Mouse (Mus musculus) CD4-positive helper T cell, adult 2 months (primary cell): ENCODE measurements at regions not wholly inside any gene's neighbourhood (a gene's known extent, or its start where the extent isn't known, plus 50 kb on each side); places are given as distances from the start of the nearest gene placed in this dataset.
A peak's percentile ranks its signal among the peaks of the same experiment; 100 is the strongest.

Experiments
- DNase-seq: peaks from one replicate; pipeline ENCODE4 v3.0.0-alpha.2; 2012; ENCODE audit warnings: low read depth, missing footprints, low spot score

DNA sequence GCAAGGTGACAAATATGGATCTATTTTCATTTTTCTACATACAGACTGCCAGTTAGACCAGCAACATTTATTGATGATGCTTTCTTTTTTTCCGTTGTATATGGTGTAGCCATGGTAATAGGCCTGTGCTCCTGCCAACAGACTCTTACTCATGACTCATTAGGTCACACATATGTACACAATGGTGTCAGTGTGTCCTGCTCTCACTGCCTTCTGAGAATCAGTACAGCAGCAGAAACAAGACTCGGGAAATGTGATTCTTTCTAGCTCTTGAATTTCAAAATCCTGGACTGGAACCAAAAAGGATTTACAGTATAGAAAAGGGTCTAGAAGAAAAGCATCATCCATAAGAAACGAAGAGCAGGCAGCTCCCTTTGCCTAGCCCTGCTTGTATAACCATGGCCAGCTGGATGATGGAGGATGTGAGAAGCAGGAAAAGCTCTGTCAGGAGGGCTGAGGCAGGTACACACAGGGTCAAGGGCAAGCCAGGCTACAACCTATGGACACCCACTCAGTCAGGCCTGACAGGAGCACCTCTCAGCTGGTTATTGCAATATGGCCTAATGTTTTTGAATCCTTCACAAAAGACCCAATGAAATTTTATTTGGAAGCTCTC, 132.2 kb downstream of the Tmem17 start:
- no peak for DNase-seq

DNA sequence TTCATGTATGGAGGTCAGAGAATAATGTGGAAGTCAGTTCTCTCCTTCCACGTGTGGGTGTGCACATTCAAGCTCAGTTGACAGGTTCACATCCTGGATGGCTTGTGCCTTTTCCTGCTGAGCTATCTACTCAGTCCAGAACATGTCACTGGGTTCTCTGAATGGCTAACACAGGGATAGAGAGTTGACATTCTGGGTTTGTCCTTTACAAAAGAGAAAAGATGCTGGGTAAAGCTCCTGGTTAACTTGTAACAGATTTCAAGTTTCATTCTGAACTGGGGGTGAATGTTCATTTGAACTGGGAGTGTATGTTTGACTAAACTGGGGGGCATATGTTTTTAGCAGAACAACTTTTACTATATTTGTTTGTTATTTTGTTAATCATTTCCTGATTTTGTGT, 133.0 kb downstream of the Tmem17 start:
- DNase-seq: no peak

DNA sequence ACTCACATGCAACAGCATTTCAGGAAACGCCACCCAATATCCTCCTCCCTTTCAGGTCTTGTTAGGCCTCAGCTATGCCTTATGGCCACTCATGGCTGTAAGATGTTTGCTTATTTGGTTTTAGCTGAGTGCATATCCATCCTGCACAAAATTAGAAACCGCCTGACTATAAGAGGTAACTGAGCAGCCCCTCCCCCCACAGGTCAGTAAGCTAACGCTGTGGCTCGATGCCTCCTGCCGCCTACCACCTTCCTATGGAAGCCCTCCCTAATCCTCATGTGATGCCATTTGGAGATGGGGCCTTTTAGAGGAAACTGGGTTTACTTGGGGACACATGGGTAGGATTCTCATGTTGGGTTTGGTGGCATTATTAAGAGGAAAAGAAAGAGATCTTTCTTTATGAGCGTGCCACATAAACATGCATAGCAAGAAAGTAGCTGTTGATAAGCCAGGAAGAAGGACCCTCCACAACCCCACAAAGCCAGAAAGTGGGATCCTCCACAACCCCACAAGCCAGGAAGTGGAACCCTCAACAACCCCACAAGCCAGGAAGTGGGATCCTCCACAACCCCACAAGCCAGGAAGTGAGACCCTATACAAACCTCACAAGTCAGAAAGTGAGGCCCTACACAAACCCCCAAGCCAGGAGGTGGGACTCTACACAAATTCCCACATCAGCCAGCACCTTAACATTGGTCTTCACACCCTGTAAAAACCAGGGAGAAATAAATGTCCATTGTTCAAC, 134.5 kb downstream of the Tmem17 start:
- DNase-seq: no peak

- no peak for DNase-seq
Observed at GRCm38 (mm10) chr11:22648275-22648674, 136.4 kb downstream of the Tmem17 start.

DNA sequence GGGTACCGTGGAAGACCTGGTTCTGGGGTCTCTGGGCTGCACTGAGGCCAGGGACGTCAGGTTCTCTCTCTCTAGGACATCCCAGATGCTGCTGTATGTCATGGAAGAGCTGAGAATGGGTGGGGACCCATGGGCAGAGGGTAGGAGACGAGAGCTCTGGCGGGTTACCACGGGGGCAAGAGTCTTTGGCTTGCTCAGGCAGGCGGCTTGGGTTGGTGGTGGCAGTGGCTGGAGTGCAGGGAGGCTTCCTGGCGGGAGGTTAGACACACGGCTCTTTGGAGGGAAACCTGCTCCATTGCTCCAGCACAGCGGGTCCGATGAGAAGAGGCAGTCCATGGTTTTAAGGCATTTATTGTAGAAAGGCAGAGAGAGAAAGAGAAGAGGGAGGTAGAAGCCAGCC, 138.9 kb downstream of the Tmem17 start:
- no peak for DNase-seq

DNA sequence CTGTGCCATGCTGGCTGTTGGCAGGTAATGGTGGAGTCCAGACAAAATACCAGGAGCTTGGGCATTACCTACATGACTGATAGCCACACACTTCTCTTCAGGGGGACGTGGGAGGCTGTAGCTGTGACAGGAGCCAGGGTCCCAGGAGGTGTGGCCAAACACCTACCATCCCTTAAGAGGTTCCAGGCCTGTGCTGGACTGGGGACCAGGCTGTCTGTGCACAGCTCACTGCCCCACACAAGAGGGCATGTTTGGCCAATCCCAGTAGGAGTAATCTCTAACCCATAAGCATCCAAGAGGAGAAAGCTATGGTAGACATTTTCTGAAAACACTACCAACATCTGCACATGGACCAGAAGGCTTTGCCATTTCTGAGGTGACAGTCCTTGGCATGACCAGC, 139.4 kb downstream of the Tmem17 start:
- no peak for DNase-seq

DNA sequence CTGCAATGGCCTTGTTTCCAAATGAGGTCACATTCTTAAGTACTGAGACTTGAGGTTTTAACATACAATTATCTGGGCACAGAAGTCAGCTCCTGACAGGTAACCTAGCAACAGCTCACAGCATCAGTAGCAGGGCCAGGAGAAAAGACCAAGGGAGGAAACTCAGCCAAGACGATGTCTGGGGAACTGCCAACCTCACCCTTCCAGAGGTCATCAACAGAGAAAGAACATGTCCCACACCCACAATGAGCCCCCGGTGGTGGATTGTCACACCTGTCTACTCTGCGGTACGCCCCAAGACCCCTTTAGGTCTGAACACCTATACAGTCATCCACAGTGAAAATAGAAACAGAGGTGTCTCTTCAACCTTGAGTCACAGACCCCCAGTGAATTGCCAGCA, 140.0 kb downstream of the Tmem17 start:
- DNase-seq: no peak

- DNase-seq: no peak
Observed at GRCm38 (mm10) chr11:22652931-22653330, 141.0 kb downstream of the Tmem17 start.

DNA sequence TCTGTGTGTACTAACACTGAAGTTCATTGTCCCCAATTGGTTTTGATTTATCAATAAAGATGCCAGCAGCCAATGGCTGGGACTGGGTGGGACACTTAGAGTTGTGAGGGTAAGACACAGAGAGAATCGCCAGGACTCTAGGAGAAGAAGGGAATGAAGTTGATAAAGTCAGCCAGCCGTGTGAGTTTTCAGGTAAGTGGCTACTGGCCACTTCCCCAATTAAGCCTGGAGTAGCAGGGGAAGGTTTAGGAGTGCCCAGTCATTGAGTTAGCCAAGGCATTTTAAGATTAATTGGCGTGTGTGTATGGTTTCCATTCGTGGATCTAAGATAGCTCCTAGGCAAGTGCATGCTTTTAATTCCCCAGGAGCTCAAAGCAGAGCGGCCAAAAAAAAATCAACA, 141.5 kb downstream of the Tmem17 start:
- DNase-seq: no peak

GRCm38 (mm10) chr11:22657635-22658034, 145.7 kb downstream of the Tmem17 start:
- DNase-seq: no peak

- DNase-seq: no peak
Observed at GRCm38 (mm10) chr11:22661072-22661471, 149.2 kb downstream of the Tmem17 start.

GRCm38 (mm10) chr11:22661713-22662551, 150.0 kb downstream of the Tmem17 start:
- no peak for DNase-seq

- peak; percentile 40 for DNase-seq
Observed at GRCm38 (mm10) chr11:22665978-22666377, 154.1 kb downstream of the Tmem17 start.

DNA sequence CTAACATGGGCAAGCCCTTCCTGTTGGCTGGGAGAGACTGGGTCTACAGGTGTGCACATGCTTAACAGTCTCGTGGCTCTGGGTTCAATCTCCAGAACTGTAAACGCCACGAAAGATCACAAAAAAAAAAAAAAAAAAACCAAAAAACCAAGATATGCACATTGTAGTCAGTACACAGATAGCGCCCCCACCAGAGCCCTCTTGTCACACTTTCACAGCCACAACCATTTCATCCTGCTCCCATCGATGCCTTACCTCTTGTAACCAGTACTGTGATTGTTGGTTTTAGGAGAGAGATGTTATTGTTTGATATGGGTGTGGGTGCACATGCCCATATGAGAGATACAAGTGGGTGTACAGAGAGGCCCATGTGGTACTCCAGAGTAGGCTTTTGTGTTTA, 154.5 kb downstream of the Tmem17 start:
- no peak for DNase-seq

GRCm38 (mm10) chr11:22668220-22668619, 156.3 kb downstream of the Tmem17 start:
- DNase-seq: no peak

GRCm38 (mm10) chr11:22669267-22669666, 157.4 kb downstream of the Tmem17 start:
- DNase-seq: no peak

GRCm38 (mm10) chr11:22671791-22672490, 160.1 kb downstream of the Tmem17 start:
- no peak for DNase-seq

GRCm38 (mm10) chr11:22675047-22675446, 163.2 kb downstream of the Tmem17 start:
- no peak for DNase-seq

DNA sequence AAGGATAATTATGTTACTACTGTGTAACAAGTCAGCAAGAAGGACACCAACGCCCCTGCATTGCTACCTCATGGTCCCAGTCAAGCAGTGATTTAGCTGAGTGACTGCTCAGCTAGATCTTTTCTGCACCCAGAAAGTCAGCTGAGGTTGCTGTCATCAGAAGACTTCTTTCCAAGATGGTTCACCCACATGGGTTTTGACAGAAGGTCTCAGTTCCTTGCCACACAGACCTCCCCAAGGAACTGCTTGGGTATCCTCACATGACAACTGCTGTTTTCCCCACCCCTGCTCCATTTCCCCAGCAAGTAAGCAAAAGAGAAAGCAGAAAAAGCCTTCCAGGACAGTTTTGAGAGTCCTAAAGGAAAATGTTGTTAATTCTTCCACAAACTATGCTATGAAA, 163.9 kb downstream of the Tmem17 start:
- no peak for DNase-seq

- peak; percentile 67 for DNase-seq
Observed at GRCm38 (mm10) chr11:22677337-22677736, 165.4 kb downstream of the Tmem17 start.

DNA sequence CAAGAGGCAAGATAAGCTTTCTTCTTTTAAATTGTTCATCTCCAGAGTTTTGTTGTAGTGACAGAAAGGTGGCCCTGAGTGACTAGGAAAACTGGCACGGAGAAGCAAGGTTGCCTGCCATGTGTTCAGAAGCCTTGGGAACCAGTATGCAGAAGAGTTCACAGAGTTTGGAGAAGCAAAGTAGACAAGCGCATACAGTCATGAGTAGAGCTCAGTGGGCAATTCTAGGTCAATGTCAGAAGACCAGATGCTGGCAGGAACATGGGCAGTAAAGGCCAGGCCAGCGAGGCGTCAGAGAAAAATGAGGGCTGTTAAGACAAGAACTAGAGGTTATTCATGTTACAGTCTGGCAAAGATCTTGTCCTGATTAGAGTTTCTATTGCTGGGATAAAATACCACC, 172.7 kb downstream of the Tmem17 start:
- DNase-seq: no peak

DNA sequence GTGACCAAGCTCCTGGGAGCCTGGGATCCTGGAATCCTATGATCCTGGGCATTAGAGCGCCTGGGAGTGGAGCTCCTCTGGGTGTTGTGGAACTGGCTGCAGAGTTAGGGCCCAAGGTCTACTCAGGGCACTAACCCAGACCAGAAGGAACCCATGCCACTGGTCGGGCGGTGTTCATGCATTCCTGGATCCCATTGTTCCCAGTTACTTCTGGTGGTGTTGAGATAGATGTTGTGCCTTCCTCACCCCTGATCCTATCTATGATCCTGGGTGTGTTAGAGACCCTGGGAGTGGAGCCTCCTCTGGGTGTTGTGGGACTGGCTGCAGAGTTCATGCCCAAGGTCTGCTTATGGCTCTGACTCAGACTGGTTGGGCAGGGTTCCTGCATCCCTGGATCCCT, 169.9 kb downstream of the B3gnt2 start:
- no peak for DNase-seq
